Mouse (Mus musculus): ENCODE measurements at regions not wholly inside any gene's neighbourhood (a gene's known extent, or its start where the extent isn't known, plus 50 kb on each side); places are given as distances from the start of the nearest gene placed in this dataset.

DNA sequence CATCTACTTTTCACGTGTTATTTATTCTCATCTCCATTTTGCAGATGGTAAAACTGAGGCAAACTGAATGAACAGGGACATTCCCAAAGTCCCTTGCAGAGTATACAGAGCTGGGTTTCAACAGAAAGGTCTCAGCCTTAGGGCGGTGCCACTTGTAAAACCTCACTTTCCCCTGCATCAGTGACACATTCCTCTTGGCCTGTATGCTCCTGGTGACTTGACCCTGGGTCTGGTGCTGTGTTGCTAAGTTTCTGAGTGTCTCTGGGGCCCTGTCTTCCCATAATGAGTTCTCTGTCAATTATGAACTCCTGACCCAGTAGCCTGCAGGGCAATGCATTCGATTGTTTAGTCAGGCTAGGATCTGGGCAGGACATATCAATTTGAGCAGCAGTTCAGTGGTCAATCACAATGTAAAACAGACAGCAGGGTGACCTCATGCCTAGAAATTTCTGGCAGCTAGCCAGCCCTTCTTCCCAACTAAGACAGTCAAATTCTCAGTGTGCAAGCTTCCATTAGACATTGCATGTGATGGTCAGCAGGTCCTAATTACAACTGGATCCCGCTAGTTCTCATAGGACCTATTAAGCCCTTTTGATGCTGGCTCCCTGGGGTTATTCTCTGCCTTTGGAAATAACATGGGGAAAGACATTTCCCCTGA, 863.5 kb upstream of the Lrrc6 start:
- DNase-seq, result no peak

- DNase-seq, result no peak
Measured at GRCm38 (mm10) chr15:67361012-67361571, 860.4 kb upstream of the Lrrc6 start.

GRCm38 (mm10) chr15:67357867-67358266, 857.2 kb upstream of the Lrrc6 start:
- DNase-seq, result no peak

DNA sequence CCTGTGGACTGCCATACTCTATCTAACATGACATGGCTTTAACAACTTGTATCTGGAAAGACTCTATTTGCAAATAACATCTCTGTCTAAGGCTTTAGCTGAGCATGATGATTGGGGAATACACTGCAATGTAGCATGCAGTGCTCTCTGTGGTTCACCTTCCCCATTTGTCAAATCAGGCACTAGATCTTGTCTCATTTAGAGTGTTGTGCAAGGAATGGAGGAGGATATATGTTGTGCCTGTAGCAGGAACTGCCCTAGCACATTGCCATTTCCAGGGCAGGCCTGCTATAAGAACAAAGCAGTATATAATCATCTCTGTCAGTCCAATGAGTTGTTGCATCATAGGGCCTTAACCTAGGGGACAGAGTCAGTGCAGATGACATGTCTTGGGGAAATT, 854.6 kb upstream of the Lrrc6 start:
- DNase-seq, result no peak

GRCm38 (mm10) chr15:67354598-67355159, 854.0 kb upstream of the Lrrc6 start:
- DNase-seq, result no peak

DNA sequence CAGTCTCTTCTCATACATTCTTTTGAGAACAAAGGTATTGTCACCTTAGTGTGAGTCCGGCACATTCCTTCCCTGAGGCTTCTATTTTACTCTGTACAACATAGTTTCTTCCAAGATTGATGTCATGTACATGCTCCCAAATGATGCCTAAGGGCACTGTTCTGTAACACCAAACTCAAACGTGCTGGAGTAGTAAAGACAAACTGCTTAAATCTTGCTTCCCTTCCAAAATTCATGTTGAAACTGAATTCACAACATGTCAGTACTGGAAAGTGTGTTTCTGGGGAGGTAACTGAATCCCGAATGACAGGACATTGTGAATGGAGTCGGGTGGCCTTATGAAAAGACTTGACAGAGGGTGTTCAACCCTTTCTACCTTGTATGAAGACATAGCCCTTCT, 848.8 kb upstream of the Lrrc6 start:
- no peak for DNase-seq

DNA sequence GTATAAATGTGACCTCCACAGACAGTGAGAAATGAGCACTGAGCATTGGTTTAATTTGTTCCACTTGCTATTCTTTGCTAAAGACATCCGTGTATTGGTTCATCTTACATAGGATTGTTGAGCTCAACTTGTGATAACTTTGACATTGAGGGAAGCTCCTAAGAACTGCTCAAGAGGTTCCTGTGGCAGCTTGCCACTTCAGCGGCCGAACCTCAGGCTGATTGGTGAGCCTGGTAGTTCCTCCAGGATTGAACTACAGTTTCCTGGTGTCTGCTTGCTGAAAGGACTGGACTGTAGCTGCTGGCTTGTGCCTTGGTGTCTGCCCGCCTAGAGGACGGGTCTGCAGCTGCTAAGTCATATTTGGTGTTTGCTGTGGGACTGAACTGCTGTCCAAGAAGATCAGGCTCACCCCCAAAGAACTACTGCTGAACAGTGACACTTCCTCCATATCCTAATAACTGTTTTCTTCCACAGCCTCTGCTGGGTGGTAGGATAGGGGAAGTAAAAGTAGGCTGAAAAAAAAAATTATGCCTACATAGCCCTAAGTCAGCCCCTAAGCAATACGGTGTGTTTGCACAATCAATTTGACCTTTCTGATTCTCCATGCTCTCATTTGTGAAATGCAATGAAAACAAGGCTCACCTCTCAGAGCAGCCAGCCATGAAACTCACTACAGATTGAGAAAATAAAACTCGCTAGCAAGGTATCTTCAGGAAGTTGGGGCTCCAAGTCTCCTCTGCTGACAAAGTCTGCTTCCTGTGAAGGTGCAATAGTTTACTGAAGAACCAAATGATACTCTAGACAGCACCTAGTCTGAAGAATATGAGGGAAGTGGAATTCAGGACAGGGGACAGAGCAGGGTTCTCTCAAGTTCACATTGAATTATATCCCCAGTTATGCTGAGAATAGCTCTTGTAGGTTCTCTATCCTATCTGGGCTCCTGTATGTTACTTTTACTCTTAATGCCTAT, 844.8 kb upstream of the Lrrc6 start:
- no peak for DNase-seq

DNA sequence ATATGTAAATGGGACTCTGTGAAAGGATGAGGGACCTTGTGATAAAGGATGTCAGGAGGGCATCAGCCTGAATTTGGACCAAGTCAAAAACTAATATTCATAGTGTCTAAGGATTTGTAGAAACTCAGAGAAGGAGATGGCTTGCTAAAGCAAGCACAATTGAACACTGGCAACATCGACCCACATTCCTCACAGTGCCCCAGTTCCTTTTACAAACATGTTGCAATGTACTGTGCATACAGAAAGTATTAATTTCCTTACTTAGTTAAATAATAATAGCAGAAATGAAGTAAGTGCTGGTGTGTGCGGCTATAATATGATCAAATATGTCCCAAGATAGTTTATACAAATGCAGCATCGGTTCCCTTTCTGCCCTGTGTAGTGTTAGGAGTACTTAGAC, 841.3 kb upstream of the Lrrc6 start:
- DNase-seq, result no peak

DNA sequence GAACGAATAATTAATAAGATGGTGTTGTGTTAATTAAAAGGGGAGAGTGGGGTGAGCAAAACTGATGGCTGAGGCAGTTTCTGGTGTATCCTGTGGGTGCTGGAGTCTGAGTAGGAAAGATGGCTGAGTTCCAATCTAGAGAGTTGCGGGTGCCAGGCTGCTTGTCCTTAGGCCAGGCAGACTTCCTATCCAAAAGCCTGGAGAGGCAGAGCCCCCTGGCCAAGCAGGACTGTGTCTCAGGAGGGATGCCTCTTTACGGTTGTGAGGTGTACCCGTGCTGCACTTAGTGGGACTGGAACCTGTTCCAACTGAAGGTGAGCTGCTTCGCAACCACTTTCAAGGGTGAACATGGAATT, 836.3 kb upstream of the Lrrc6 start:
- DNase-seq, result no peak

- DNase-seq, result no peak
Measured at GRCm38 (mm10) chr15:67336294-67337039, 835.8 kb upstream of the Lrrc6 start.

- no peak for DNase-seq
Measured at GRCm38 (mm10) chr15:67332521-67332920, 831.8 kb upstream of the Lrrc6 start.

DNA sequence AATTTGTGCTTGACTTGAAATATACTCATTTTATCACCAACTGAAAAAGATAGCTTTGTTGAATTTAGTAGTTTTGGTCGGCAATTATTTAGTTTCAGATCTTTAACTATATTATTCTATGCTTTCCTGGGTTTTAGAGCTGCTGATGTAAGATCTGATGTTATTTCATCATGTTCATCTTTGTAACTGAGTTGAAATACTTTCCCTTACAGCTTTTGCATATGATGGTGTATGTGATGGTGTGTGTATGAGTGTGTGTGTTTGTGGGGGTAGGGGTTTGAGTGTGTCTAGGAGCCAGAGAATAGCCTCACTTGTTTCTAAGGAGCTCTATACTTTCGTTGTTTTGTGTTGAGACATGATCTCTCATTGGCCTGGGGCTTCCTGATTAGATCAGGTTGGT, 819.6 kb upstream of the Lrrc6 start:
- no peak for DNase-seq

DNA sequence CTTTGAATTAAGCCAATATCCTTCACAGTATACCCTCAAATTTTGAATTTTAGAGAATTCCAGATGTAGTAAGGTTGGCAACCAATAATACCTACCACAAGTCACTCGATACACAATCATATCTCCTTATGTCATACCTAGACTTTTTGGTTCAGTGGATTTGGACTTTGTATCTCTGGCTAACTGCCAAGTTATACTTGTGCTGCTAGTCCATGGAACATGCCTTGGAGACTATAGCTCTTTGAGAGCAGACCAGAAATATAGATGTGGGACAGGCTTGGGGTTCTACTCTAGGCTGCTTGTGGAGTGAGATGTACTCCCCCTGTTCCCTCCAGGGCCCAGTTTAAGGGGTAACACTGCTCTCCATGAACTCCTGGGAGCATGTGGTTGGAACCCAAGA, 814.5 kb upstream of the Lrrc6 start:
- DNase-seq, result no peak

DNA sequence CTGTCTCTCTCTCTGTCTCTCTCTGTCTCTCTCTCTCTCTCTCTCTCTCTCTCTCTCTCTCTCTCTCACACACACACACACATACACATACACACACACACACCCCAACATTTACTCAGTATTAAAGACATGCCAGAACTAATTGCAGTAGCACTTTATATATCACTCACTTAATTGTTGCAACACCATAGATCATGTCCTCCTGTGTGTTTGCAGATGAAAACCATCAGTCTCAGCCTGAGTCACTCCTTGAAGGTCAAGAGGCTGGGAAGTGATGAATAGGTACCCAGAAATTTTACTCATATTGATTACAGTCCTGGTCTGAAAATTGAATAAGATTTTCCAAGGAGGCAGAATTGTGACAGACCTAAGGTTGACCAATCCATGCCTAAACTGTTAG, 812.9 kb upstream of the Lrrc6 start:
- no peak for DNase-seq

- no peak for DNase-seq
Measured at GRCm38 (mm10) chr15:67305681-67306080, 805.0 kb upstream of the Lrrc6 start.

GRCm38 (mm10) chr15:67303804-67304203, 803.1 kb upstream of the Lrrc6 start:
- no peak for DNase-seq

DNA sequence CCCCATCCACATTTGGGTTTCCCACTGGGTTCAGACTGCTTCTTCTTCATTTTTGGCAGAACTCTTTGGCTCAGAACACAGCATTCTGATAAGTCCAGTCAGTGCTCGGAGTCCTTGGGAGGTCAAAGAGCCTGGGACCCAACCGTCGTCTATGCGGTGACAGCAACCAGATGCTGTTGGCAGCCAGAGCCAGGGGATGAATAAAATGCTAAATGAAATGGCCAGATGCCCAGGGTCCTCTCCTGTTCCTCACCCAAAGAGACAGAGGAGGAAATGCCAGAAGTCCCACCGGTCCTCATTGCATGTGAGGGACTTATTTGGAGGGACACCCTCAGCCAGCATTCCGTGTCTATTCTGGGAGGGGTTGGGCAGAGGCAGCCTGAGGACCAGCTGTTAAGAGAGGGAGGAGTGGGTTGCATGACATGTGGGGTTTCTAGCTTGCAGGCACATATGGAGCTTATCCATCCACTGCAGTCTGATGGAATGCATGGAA, 801.2 kb upstream of the Lrrc6 start:
- no peak for DNase-seq

- DNase-seq, result no peak
Measured at GRCm38 (mm10) chr15:67301024-67301423, 800.3 kb upstream of the Lrrc6 start.

GRCm38 (mm10) chr15:67294797-67295196, 794.1 kb upstream of the Lrrc6 start:
- no peak for DNase-seq

DNA sequence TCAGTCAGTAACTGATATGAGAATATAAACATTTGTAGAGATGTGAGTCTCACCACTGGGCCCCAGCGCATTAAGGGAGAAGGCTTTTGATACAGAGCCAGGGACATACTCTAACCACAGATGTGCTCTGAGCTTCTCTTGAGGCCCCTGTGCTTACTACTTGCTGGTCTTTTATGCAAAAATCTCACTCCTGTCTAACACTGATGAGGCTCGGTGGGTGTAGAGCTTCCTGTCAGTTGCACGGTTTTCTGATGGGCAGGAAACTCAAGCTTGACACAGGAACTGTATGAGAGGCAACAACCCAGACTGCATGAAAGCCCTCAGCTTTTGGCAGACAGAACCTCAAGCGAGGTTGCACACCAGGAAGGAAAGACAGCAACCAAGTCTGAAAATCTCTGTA, 789.0 kb upstream of the Lrrc6 start:
- DNase-seq, result no peak

DNA sequence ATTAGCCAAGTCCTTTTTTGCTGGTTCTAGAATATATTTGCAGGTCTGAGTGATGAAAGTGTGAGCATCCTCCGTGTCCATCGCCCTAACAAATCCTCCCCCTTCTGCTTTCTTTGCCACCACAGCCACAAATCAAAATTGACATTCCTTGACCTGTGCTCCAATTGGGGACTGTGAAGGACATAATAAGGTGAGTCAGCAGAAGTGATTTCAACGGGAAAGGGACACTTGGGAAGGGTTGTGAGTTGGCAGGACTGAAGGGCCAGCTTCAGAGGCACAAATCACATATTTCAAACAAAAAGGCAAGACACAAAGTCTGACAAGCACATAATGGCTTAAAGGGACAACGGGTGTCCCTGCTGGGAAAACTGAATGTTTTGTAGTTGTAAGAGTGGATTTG, 784.2 kb upstream of the Lrrc6 start:
- DNase-seq, result no peak

- DNase-seq, result no peak
Measured at GRCm38 (mm10) chr15:67283275-67283972, 782.7 kb upstream of the Lrrc6 start.

Data from cerebellum, adult 9-11 months (tissue).